Mouse (Mus musculus) yolk sac, embryonic 10.5 days (tissue): ENCODE results near the gene Sgcd.

Experiments
- DNase-seq: peaks from one replicate; pipeline ENCODE4 v3.0.0-alpha.2; 2017; ENCODE audit warnings: low spot score

Sgcd gene

GRCm38 (mm10) chr11:47276586-47276985 is 712.2 kb downstream of the Sgcd start:
- DNase-seq: no peak

DNA sequence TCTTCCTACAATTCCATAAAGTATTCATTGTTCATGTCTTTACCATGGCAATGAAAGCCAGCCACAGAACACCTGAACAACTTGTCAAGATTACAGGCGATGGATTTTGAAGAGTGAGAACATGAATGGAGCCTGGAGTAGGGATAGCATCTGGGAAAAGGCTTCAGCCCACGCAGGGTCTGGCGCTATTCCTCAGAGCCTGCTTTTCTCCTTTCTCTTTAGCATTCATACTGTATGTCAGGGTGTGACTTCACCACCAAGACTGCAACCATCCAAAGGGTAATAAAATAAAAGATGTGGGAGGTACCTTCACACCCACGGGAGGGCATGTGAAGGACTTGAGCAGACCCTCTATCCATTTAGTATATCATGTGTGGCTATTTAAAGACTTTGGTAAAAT is 720.2 kb downstream of the Sgcd start:
- no peak for DNase-seq

- DNase-seq: no peak
Observed at GRCm38 (mm10) chr11:47264267-47264984, 724.3 kb downstream of the Sgcd start.

- no peak for DNase-seq
Observed at GRCm38 (mm10) chr11:47250301-47250700, 738.5 kb downstream of the Sgcd start.

- DNase-seq: no peak
Observed at GRCm38 (mm10) chr11:47248345-47248893, 740.4 kb downstream of the Sgcd start.

DNA sequence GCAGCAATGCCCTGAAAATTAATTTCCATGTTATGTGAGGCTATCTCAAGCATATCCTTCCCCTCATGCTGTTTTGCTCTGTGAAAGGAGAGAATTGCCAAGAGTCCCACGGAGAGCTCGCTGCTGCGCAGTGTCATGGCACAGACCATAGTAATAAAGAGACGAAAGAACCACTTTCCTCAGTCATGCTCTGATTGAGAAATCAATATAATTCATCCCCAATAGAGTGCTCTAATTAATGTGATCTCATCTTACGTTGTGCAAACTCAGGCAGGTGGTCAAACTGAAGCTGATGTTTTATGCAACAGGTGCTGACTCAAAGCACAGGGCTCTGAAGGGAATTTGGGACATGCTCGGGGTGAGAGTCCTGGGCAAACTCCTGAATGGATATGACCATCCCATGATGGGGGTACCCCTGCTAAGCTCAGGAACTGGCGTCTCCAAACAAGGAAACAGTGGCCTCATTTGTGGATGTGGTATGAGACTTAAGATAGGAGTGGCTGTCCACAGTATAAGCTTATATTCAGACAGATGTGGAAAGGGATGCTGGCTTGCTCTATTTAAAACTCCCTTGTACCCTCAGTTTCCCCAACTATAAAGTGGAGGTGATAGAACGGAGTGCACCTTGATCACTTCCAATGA is 740.9 kb downstream of the Sgcd start:
- DNase-seq: no peak

DNA sequence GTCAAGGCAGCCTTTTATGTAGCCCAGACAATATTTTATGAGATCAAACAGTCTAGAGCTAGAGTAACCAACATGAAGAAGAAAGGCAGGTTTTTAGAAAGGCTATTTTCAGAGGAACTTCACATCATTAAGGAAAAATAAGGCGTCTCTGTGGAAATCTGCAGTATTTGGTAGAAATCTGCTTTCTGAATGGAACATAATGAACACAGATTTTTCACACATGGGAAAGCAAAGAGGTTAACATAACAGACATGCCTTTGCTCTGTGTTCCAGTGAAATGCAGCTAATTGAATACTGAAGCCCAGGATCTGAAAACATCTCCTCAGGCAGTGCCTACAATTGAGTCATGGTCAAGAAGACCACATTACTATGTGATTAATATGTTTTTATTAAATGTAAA is 746.4 kb downstream of the Sgcd start:
- DNase-seq: no peak

DNA sequence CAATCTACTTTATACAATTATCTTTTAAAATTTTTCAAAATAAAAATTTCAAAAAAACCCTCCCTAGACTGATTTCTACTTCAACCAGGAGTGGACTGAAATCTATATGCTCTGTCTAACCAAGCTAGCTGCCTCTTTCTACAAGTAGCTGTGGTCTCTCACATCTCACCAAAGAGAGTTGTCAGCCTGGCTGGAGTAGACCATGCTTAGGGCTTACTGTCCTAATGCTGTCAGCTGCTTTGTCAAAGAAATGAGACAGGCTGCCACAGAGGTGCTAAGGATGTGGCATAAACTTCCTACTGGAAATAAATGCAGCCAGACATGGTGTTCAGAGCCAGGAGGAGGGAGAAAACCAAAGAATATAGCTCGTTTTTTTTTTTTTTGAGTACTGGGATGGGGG is 760.5 kb downstream of the Sgcd start:
- DNase-seq: no peak

DNA sequence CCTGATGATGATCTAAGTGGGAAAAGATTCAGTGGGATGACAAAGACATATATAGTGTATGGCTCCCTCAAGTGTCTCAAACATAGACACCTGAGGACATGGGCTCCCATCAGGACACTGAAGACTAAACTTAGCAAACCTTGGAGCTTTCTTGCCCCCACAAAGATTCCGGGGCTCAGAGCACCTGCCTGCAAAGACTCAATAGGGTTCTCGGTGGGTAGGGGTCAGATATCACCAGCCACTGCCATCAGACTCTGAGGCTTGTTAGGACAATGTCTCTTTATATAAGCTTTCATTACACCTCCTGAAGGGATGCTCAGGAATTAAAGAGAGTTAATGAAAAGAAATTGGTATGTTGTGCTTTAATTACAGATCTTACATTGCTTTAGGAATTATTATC is 764.6 kb downstream of the Sgcd start:
- DNase-seq: no peak

DNA sequence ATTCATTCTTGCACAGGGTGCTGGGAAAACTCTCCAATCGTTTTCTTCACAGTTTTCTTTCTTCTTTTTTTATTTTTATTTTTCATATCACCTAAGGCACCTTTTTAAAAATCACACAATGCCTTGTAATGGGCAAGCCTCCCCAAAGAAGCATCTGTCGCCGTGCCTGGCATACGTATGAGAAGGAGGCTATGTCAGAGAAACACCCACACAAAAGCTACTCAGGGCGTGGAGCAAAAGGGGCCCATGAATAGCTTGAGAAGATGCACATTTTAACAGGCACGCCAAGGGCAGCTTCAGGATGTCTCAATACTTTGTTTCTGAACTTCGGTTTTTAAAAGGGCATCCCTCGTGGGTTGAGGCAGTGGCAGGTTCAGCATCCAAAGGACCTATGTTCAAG is 777.2 kb downstream of the Sgcd start:
- no peak for DNase-seq

DNA sequence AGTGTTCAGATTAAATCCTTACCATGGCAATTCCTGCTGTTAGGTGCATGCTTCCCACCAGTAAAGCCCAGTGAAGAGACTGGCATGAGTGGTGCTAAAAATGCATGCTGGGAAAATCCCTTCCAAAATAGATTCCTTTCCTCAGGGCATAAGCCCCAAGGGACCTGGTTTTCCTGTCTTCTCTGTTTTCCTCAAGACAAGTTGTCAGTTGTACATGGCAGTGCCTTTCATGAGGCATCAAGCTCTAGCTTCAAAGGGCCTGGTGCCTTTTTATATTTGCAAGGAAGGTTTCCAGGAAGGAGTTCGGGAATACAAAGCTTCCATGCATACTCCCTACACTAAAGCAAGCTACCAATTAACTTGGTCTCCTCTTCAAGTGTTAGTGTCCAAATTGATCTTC is 782.3 kb downstream of the Sgcd start:
- no peak for DNase-seq

DNA sequence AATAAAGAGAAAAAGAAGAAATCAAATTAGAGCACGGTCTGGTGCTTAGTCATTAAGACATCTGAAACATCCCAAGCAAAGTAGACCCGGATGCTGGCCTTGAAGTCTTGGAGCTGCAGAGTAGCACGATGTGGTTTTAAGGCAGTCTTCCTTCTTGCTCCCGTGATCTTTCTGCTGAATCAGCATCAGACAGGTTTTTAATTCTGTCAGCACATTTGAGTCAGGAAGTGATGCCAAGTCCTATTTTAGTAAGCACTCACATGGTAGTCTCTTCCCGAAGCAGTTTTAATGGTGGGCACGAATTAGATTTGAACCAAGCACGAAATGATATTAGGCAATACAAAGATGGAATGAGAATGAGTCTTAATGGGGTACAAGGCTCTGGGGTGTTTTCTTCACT is 789.7 kb downstream of the Sgcd start:
- no peak for DNase-seq

GRCm38 (mm10) chr11:47188556-47188955 is 800.2 kb downstream of the Sgcd start:
- DNase-seq: no peak

DNA sequence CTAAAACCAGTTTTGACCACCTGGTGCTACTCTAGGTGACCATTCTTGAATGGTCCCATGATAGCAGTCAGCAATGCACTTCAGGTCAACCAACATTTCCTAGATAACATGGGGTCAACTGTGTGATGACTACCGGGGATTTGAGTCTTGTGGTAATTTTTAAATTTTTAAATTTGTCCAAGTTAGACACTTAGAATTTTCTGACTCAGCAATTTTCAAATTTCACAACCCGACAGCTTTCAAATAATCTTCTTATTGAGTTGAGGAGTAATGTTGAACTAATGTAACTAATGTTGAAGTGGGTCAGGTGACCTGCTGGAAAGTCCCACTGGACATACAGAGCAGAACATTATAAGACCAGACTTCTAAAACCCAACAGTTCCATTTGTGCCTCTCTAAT is 813.8 kb downstream of the Sgcd start:
- DNase-seq: no peak

DNA sequence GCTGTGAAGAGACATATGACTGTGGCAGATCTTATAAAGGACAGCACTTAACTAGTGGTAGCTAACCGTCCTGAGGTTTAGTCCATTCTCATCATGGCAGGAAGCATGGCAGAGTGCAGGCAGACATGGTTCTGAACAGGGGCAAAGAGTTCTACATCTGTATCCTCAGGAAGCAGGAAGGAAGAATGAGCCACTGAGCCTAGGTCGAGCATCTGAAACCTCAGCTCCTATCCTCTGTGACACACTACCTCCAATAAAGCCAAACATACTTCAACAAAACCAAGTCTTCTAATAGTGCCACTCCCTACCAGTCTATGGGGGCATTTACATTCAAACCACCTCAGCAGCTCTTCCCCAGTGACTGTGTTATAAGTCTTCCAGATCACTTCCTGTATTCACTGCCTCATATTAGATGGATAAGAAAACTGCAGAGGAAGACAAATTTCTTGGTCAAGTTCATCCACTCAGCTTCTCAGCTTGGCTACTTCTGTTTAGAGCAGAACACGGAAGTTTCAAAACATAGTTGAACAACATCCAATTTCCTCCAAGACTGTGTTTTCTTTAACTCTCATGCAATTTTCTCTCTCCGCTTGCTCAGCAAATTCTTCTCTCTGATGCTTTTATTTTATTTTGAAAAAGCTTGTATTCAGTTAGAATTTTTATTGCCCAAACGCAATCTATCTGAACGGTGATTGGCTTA is 817.7 kb downstream of the Sgcd start:
- no peak for DNase-seq

- no peak for DNase-seq
Observed at GRCm38 (mm10) chr11:47167376-47167775, 821.4 kb downstream of the Sgcd start.

- DNase-seq: no peak
Observed at GRCm38 (mm10) chr11:47158089-47158488, 830.7 kb downstream of the Sgcd start.

- DNase-seq: no peak
Observed at GRCm38 (mm10) chr11:47156730-47157693, 831.8 kb downstream of the Sgcd start.

DNA sequence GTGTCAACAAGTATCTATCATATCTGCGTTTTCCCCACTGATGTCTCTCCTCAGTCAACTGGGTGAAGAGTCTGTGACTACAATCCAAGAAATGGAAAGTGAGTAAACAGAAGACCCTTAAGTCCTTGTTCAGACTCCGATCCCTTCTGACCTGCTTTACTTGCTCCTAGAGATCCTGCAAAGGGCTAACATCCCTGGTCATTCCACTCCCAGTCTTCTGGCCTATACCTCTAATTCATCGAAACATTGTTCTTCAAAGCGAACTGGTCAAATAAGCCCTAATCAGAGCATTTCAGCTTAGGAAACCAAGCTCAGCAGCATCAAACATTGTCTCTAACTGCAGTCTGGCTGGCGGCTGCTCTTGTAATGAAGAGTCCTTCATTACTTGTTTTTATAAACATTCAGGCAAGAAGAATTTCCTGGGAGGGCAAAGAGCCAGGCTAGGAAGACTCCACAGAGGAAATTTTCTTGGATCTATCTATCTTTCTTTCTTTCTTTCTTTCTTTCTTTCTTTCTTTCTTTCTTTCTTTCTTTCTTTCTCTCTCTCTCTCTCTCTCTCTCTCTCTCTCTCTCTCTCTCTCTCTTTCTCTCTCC is 833.8 kb downstream of the Sgcd start:
- no peak for DNase-seq

DNA sequence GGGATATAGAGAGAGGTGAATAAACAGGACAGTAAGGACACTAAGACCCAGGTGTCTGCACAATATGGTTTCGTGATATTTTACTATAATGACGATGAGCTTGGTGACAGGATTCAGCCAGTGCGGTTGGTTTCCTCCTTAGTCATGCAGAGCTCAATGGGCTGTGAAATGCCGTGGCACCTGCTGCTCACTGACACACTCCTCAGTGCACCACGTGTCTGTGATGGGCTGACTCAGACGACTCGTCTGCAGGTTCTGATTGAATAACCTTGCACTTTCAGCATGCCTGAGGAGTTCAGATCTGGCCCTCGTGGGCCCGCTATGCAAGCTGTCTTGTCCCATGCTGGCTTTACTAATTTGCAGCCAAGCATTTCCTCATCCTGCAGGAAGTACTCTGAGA is 839.2 kb downstream of the Sgcd start:
- no peak for DNase-seq

DNA sequence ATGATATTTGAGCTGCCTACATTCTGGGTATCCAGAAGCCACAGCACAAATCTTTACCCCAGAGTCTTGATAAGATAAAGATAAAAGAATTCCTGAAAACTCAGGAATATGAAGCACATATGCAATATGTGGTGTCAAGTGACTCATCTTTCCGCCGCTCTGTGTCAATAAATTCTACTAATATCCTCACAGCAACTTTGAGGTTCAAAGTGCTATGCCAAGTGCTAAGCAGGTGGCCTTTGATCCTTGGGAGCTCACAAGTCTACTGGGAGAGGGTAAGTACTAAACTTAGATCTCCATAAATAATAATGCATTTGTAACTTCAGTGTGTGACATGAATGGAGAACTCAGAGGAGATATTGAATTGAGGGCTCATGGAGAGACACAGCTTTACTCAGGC is 848.9 kb downstream of the Sgcd start:
- no peak for DNase-seq

DNA sequence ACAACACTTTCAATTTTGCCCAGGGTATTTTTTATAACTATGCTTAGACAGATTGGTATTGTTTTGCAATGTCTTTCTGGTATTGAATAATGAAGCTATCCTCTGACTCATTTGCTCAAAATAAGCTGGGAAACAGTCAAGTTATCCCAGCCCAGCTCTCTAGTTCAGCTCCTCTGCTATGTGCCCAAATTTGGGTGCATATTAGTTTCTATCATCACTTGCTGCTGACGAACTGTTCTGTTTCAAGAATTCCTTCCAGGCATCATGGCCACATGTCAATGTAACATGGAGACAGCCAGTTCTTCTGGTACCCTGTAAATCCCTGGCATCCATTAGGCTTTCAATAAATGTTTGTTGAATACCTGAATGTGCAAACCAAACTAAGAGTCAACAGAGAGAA is 849.5 kb downstream of the Sgcd start:
- DNase-seq: no peak
